Mouse (Mus musculus) G1E (cell line): ENCODE results near the gene Uqcr11. TPM values are rescaled to one million over a fixed set of nuclear protein-coding genes. Genes with fewer than 3 reads are reported as not detected.

Experiments used
- ATAC-seq: 2 replicates; pipeline ENCODE4 v1.8.0; 2016; ENCODE audit warnings: mild to moderate bottlenecking; ENCODE audit not compliant: insufficient number of reproducible peaks, poor library complexity, low FRiP score, severe bottlenecking; ENCODE audit errors: extremely low read depth
- DNase-seq: peaks from one replicate; pipeline ENCODE4 v3.0.0; 2012; ENCODE audit warnings: low spot score
- H3K27me3 ChIP-seq: 2 replicates; pipeline ENCODE4 v1.6.1; 2012; ENCODE audit warnings: mild to moderate bottlenecking, low read length, inconsistent platforms; ENCODE audit not compliant: insufficient read depth
- H3K36me3 ChIP-seq: replicated peaks from 2 replicates; pipeline ENCODE3; 2012; ENCODE audit warnings: mild to moderate bottlenecking, inconsistent platforms
- H3K4me1 ChIP-seq: 2 replicates; pipeline ENCODE4 v1.6.1; 2012; ENCODE audit warnings: low read depth, low read length, inconsistent platforms, mixed read lengths; ENCODE audit not compliant: insufficient read depth
- H3K4me3 ChIP-seq: 2 replicates; pipeline ENCODE4 v1.5.1; 2012; ENCODE audit warnings: low read depth, mild to moderate bottlenecking, inconsistent platforms, low read length, moderate library complexity, mixed read lengths
- H3K9me3 ChIP-seq: replicated peaks from 2 replicates; pipeline ENCODE4 v1.6.1; 2012; ENCODE audit warnings: inconsistent platforms
- CTCF ChIP-seq: IDR thresholded peaks from 2 replicates; pipeline ENCODE4 v1.5.1; 2012; ENCODE audit warnings: low read depth, low read length, inconsistent platforms, mixed read lengths
- GATA1 ChIP-seq: IDR thresholded peaks from 2 replicates; pipeline ENCODE4 v1.6.1; 2012; ENCODE audit warnings: borderline replicate concordance, low read length, inconsistent platforms, mixed read lengths
- GATA2 ChIP-seq: IDR thresholded peaks from 2 replicates; pipeline ENCODE4 v1.6.1; 2012; ENCODE audit warnings: low read depth, low read length, inconsistent platforms, borderline replicate concordance
- POLR2AphosphoS5 ChIP-seq: IDR thresholded peaks from 2 replicates; pipeline ENCODE4 v1.6.1; 2012; ENCODE audit warnings: low read depth, low read length, inconsistent platforms; ENCODE audit not compliant: insufficient replicate concordance
- TAL1 ChIP-seq: conservative IDR thresholded peaks from 2 replicates; pipeline ENCODE4 v1.6.1; 2012; ENCODE audit warnings: low read depth, low read length, inconsistent platforms, mixed read lengths
- polyA plus RNA-seq: library from polyadenylated mRNA; stranded (reverse); fragments of >175 nt; gene quantifications from 2 replicates; pipeline ENCODE4 v1.2.3, GENCODE M21; 2012
- total RNA-seq, 2 experiments: library from RNA; stranded (forward) in 1 of 2; stranded (reverse) in 1 of 2; fragments of 200-1000 nt in 1 of 2; fragments of >200 nt in 1 of 2; fragmentation: Nextera tagmentation in 1 of 2; gene quantifications; 2 replicates each; pipeline ENCODE4 v1.2.3; 2014 to 2017

Uqcr11 gene
- total and polyA plus RNA-seq, 3 experiments, result 57.3 to 1,650 (median 376) TPM

- peak; percentile 77 for DNase-seq
- Histone ChIP-seq H3K4me1 (peaks cover 80% of the 10 kb centered on the region), H3K4me3 (peak within 1 kb of the TSS; percentile 76), H3K36me3 (peaks cover 68% of the 10 kb centered on the region), H3K27me3 (peaks cover 6% of the 10 kb centered on the region; the same call in 1 of the 2 replicates), H3K9me3 (no peaks in the 10 kb centered on the region)
- peak; percentile 22; the same call in 1 of the 2 replicates for ATAC-seq
- TF ChIP-seq GATA2 (no peak), POLR2AphosphoS5 (no peak), CTCF (no peak), TAL1 (no peak), GATA1 (no peak)
Observed at GRCm38 (mm10) chr10:80387522-80387959, 19.1 kb downstream of the Uqcr11 start, which contains the start of gene Mex3d. Gene Mex3d, minus strand, starts transcription at chr10:80387659.

- no peak for ATAC-seq
- Histone ChIP-seq H3K27me3 (peaks cover 6% of the 10 kb centered on the region; the same call in 1 of the 2 replicates), H3K36me3 (peaks cover 68% of the 10 kb centered on the region), H3K4me3 (peak overlapping the region; percentile 76), H3K9me3 (peaks cover 5% of the 10 kb centered on the region), H3K4me1 (peaks cover 76% of the 10 kb centered on the region)
- no peak for TF ChIP-seq GATA2
- TF ChIP-seq TAL1, result no peak
- no peak for TF ChIP-seq POLR2AphosphoS5
- no peak for TF ChIP-seq GATA1
- DNase-seq, result no peak
Observed at GRCm38 (mm10) chr10:80386735-80387471, 19.7 kb downstream of the Uqcr11 start.

- Histone ChIP-seq H3K36me3 (peaks cover 68% of the 10 kb centered on the region), H3K4me1 (peaks cover 72% of the 10 kb centered on the region), H3K27me3 (peaks cover 6% of the 10 kb centered on the region; the same call in 1 of the 2 replicates), H3K9me3 (peaks cover 12% of the 10 kb centered on the region), H3K4me3 (peak overlapping the region; percentile 76)
- no peak for ATAC-seq
- TF ChIP-seq TAL1 (no peak), POLR2AphosphoS5 (no peak), CTCF (no peak), GATA1 (no peak), GATA2 (no peak)
- no peak for DNase-seq
Observed at GRCm38 (mm10) chr10:80385811-80386734, 20.6 kb downstream of the Uqcr11 start.

GRCm38 (mm10) chr10:80385310-80385709, 21.3 kb downstream of the Uqcr11 start:
- TF ChIP-seq POLR2AphosphoS5 (no peak), CTCF (no peak), GATA2 (no peak), TAL1 (no peak), GATA1 (no peak)
- Histone ChIP-seq H3K4me3 (peak overlapping the region; percentile 55; the same call in 1 of the 2 replicates), H3K4me1 (peaks cover 67% of the 10 kb centered on the region), H3K36me3 (peaks cover 66% of the 10 kb centered on the region), H3K9me3 (peaks cover 12% of the 10 kb centered on the region), H3K27me3 (peaks cover 6% of the 10 kb centered on the region; the same call in 1 of the 2 replicates)
- no peak for DNase-seq
- no peak for ATAC-seq

GRCm38 (mm10) chr10:80384709-80385108, 21.9 kb downstream of the Uqcr11 start:
- TF ChIP-seq CTCF (no peak), POLR2AphosphoS5 (no peak), TAL1 (no peak)
- Histone ChIP-seq H3K4me3 (peak overlapping the region; percentile 30; the same call in 1 of the 2 replicates), H3K9me3 (peaks cover 12% of the 10 kb centered on the region), H3K4me1 (peaks cover 61% of the 10 kb centered on the region), H3K27me3 (peaks cover 6% of the 10 kb centered on the region; the same call in 1 of the 2 replicates), H3K36me3 (peaks cover 65% of the 10 kb centered on the region)
- ATAC-seq, result no peak
- DNase-seq, result no peak

- Histone ChIP-seq H3K4me3 (no peak overlapping the region), H3K27me3 (peaks cover 6% of the 10 kb centered on the region; the same call in 1 of the 2 replicates), H3K9me3 (peaks cover 12% of the 10 kb centered on the region), H3K4me1 (peaks cover 56% of the 10 kb centered on the region), H3K36me3 (peaks cover 64% of the 10 kb centered on the region)
- no peak for TF ChIP-seq GATA1
- ATAC-seq (no peak), DNase-seq (no peak)
Observed at GRCm38 (mm10) chr10:80384115-80384639, 22.5 kb downstream of the Uqcr11 start.
